Mouse (Mus musculus) lung, embryonic 16.5 days (tissue): ENCODE results near the gene Mvb12b. TPM values are rescaled to one million over a fixed set of nuclear protein-coding genes. Genes with fewer than 3 reads are reported as not detected.
A peak's percentile ranks its signal among the peaks of the same experiment; 100 is the strongest.

Experiments used
- ATAC-seq: fragments of 200-750 bp; cut with Nextera tagmentation; 2 replicates; pipeline ENCODE4 v1.8.0; 2017; ENCODE audit warnings: low read depth, mild to moderate bottlenecking, moderate library complexity
- H3K27ac ChIP-seq: fragments of 300-500 bp; sonication (generic); 2 replicates; pipeline ENCODE4 v1.5.1; 2014; ENCODE audit warnings: mild to moderate bottlenecking, control low read depth, low read length
- H3K27me3 ChIP-seq: fragments of 300-500 bp; sonication (generic); 2 replicates; pipeline ENCODE4 v1.6.1; 2014; ENCODE audit warnings: low read depth, low read length, mixed read lengths; ENCODE audit not compliant: control insufficient read depth, insufficient read depth
- H3K36me3 ChIP-seq: fragments of 300-500 bp; sonication (generic); 2 replicates; pipeline ENCODE4 v1.6.1; 2014; ENCODE audit warnings: low read length; ENCODE audit not compliant: control insufficient read depth, insufficient read depth
- H3K4me1 ChIP-seq: fragments of 300-500 bp; sonication (generic); replicated peaks from 2 replicates; pipeline ENCODE4 v1.6.1; 2014; ENCODE audit warnings: low read length, mixed read lengths; ENCODE audit not compliant: control insufficient read depth, insufficient read depth
- H3K4me2 ChIP-seq: fragments of 300-500 bp; sonication (generic); 2 replicates; pipeline ENCODE4 v1.6.1; 2014; ENCODE audit warnings: low read depth, low read length, control low read depth
- H3K4me3 ChIP-seq: fragments of 300-500 bp; sonication (generic); 2 replicates; pipeline ENCODE4 v1.5.1; 2014; ENCODE audit warnings: mild to moderate bottlenecking, low read length, control low read depth
- H3K9ac ChIP-seq: fragments of 300-500 bp; sonication (generic); 2 replicates; pipeline ENCODE4 v1.6.1; 2014; ENCODE audit warnings: low read length, control low read depth
- H3K9me3 ChIP-seq: fragments of 300-500 bp; sonication (generic); 2 replicates; pipeline ENCODE4 v1.6.1; 2016; ENCODE audit warnings: low read length; ENCODE audit not compliant: control insufficient read depth
- WGBS: fragments of 180-500 bp; shearing (Covaris S2); extraction: QIAGEN DNeasy Blood & Tissue Kit; methylation state at CpG from one replicate; pipeline ENCODE4 v1.1.7; 2014; 5-methylcytosine and 5-hydroxymethylcytosine counted together
- polyA plus RNA-seq: library from polyadenylated mRNA; unstranded; fragments of >200 nt; fragmentation: Nextera tagmentation; extraction: Ambion mirVana; gene quantifications from 2 replicates; pipeline ENCODE4 v1.2.1, GENCODE M21; 2015

Gene Mvb12b
- polyA plus RNA-seq, 1 experiment from 2014 or later: 21.6 TPM

DNA sequence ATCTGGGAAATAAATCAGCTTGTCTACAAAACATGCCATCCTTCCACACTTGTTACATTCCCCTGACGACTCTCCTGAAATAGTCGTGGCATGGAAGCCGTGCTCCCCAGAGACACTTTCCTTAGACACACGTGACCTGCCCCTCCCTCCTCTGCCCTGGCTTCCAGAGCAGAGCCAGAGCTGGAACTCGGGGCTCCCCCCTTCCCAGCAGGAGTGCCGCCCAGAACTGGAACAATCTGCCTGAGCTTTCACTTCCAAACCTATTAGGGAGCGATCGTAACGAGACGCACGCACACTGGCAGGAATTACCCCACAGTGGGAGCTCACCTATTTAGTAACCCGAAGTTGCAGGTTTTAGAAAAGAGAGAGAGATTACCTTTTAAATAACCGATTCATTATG, 86.0 kb downstream of the Mvb12b start:
- H3K4me3 ChIP-seq: no peak overlapping the region
- H3K27me3 ChIP-seq: no peaks in the 10 kb centered on the region
- peaks cover 11% of the 10 kb centered on the region for H3K4me1 ChIP-seq
- ATAC-seq: no peak
- no peaks in the 10 kb centered on the region for H3K36me3 ChIP-seq
- H3K27ac ChIP-seq: no peak overlapping the region
- H3K9ac ChIP-seq: no peak overlapping the region
- H3K4me2 ChIP-seq: no peak overlapping the region
- whole genome bisulfite sequencing: 70% methylated on average over 13 of the region's 13 CpGs
- H3K9me3 ChIP-seq: no peaks in the 10 kb centered on the region

DNA sequence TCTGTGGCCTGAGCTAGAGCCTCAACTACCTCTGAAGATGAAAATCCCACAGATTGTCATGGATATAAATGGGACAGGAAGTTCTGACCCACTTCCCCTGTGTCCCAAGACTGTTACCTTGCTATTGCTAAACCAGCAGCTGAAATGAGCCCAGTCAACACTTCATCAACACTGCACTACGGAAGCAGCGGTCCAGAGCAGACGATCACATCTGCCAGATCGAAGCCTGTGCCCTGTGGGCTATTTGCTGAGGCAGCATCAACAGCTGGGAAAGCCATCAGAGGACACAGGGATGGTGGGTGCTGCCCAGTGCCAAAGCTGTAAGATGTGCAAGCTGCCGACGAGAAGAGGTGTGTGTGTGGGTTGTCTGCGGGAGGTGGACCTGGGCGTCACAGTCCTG, 86.4 kb downstream of the Mvb12b start:
- Histone ChIP-seq H3K4me3 (no peak overlapping the region), H3K27ac (peak overlapping the region; percentile 23; the same call in 1 of the 2 replicates), H3K4me2 (no peak overlapping the region), H3K36me3 (no peaks in the 10 kb centered on the region), H3K27me3 (no peaks in the 10 kb centered on the region), H3K4me1 (peaks cover 11% of the 10 kb centered on the region), H3K9me3 (no peaks in the 10 kb centered on the region), H3K9ac (no peak overlapping the region)
- 60% methylated on average over 8 of the region's 8 CpGs for WGBS
- ATAC-seq: peak; percentile 29; the same call in 1 of the 2 replicates

DNA sequence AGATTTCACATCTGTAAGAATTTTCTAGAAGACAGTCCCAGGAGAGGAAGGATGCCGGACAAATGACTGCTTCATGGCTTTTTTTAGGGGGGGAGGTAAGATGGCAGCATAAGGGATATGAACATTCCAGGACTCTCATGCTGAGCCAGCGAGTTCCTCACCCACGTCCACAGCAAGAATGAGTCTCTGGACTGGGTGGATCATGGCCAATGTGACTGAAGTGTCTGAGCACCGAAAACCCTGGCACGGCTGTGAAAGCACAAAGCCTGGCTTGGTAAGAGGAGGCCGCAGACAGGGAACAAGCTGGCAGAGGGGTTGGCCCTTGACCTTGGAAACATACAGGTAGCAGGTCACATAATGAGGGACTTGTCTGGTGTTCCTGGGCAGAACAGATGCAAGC, 87.5 kb downstream of the Mvb12b start:
- Histone ChIP-seq H3K9ac (no peak overlapping the region), H3K36me3 (no peaks in the 10 kb centered on the region), H3K4me3 (no peak overlapping the region), H3K4me1 (peaks cover 11% of the 10 kb centered on the region), H3K27me3 (no peaks in the 10 kb centered on the region), H3K4me2 (no peak overlapping the region), H3K9me3 (no peaks in the 10 kb centered on the region), H3K27ac (peak overlapping the region; percentile 53; the same call in 1 of the 2 replicates)
- ATAC-seq: no peak
- 75% methylated on average over 6 of the region's 6 CpGs for WGBS

DNA sequence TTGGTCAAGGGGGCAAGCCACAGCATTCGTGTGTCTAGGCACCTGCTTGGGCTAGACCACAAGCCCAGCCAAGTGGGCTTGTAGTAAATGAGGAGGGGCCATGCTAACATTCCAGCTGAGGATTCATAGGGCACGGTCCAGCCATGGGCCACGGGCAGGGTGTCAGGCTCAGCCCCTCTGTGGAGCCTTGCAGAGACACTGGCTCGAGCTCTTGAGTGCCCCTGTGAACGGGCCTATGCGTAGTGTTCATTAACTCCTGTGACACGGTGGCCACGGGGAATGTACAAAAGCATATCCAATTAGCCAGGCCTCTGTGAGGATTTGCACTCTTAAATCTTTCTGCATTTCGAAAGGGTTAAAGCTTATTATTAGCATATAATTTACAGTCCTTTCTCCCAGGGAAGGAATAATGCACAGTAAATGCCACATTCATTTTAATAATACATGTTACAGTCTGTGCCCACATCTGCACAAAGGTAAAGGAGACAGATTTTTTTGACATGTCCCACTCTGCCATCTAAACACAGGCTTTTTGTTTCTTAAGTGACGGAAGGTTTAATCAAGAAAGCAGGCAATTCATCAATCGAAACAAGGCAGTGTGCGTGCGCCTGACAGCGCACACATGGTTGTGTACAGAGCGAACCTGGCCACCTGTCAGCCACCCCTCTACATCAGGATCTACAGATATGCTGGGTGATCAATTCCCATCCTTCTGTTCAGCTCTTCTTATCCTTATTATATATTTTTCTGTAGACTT, 91.9 kb downstream of the Mvb12b start:
- Histone ChIP-seq H3K36me3 (no peaks in the 10 kb centered on the region), H3K27ac (no peak overlapping the region), H3K4me2 (no peak overlapping the region), H3K4me3 (no peak overlapping the region), H3K4me1 (peaks cover under 1% of the 10 kb centered on the region), H3K27me3 (no peaks in the 10 kb centered on the region), H3K9ac (no peak overlapping the region), H3K9me3 (no peaks in the 10 kb centered on the region)
- ATAC-seq: no peak
- WGBS: 82% methylated on average over 15 of the region's 15 CpGs

DNA sequence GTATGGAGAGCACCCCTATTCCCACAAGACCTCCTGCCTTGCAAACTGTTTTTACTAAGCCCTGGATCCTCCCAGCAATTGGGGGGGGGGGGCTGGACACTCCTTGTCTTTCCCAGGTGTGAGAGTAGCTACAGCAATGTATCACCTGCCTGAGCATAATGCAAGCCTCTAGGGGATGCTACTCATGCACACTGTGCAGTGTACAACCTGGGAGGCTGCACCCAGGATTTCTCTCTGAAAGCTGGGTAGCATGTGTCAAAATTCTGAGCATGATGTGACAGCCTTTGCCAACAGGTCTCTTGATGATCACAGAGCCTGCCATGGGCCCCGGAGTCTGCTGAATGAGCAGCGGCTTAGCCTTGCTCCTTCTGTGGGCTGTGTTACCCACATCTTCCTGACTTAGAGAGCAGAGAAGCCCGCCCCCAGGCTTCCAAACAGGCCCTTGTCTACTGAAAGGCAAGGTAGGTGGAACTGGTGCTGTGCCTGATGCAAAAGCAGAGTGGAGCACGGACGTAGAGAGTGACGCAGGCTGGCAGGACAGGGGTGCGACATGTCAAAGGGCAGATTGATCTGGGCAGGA, 92.7 kb downstream of the Mvb12b start:
- H3K36me3 ChIP-seq: no peaks in the 10 kb centered on the region
- no peaks in the 10 kb centered on the region for H3K27me3 ChIP-seq
- no peak overlapping the region for H3K4me2 ChIP-seq
- no peak for ATAC-seq
- 92% methylated on average over 7 of the region's 7 CpGs for WGBS
- no peaks in the 10 kb centered on the region for H3K9me3 ChIP-seq
- no peak overlapping the region for H3K9ac ChIP-seq
- no peak overlapping the region for H3K4me3 ChIP-seq
- no peak overlapping the region for H3K27ac ChIP-seq
- no peaks in the 10 kb centered on the region; the same call in 1 of the 2 replicates for H3K4me1 ChIP-seq

DNA sequence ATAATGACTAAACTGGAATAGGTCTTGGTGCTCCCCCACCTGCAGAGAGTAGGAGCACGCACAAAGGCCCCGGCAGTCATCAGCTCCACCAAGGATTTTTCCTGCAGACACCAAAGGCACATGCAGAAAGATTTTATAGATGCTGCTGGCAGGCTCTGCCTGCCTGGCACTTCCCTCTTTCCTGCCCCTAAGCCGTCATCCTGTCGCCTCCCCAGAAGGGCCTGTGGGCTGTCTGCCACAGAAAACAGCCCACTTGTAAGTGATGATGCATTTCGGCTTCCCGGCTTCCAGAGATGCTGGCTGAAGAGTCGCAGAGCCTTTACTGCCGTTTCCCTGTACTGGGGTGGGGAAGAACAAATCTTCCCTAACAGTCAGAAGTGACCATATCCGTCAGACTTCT, 93.3 kb downstream of the Mvb12b start:
- no peak overlapping the region for H3K9ac ChIP-seq
- H3K4me1 ChIP-seq: no peaks in the 10 kb centered on the region
- no peaks in the 10 kb centered on the region for H3K9me3 ChIP-seq
- no peak overlapping the region for H3K27ac ChIP-seq
- no peaks in the 10 kb centered on the region for H3K36me3 ChIP-seq
- 65% methylated on average over 9 of the region's 9 CpGs for WGBS
- H3K4me3 ChIP-seq: no peak overlapping the region
- H3K4me2 ChIP-seq: no peak overlapping the region
- ATAC-seq: no peak
- no peaks in the 10 kb centered on the region for H3K27me3 ChIP-seq

DNA sequence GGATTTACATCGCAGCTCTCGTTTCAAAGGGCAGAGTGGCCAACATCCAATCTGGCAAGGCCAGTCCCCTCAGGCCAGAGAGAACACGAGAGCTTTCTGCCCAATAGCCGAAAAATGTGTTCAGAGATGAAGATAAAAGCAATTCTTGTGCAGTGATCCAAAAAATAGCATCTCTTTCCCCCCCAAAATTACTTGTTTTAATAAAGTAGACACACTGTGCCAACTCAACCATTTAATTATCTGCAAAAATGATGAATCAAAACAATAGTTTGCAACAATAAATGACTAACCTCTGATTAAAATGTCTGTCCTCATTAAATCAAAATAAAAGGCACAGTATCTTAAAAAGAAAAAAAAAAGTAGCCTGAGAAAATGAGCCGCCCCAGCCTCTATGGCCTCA, 97.4 kb downstream of the Mvb12b start:
- H3K27me3 ChIP-seq: no peaks in the 10 kb centered on the region
- H3K27ac ChIP-seq: no peak overlapping the region
- ATAC-seq: no peak
- no peaks in the 10 kb centered on the region for H3K9me3 ChIP-seq
- 78% methylated on average over 5 of the region's 5 CpGs for WGBS
- H3K9ac ChIP-seq: no peak overlapping the region
- H3K4me2 ChIP-seq: no peak overlapping the region
- no peaks in the 10 kb centered on the region for H3K36me3 ChIP-seq
- H3K4me3 ChIP-seq: no peak overlapping the region
- H3K4me1 ChIP-seq: no peaks in the 10 kb centered on the region

DNA sequence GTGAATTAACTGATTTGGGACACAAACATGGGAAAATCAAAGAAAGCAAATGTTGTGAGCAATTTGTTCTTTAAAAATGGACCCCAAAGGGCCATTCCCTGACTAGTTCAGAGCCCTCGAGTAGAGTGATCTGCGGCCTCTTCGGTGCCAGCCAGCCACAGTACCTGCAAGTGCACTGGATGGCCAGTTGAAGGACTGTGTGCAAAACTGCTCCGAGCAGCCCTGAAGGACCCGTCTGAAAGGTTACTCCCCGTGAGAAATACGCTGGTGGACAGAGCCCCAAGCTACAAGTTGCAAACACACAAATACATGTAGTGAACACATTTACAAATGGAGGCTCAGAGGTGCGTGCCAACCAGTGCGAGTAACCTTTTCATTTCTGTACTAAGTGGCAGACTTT, 98.0 kb downstream of the Mvb12b start:
- H3K4me1 ChIP-seq: no peaks in the 10 kb centered on the region
- no peaks in the 10 kb centered on the region for H3K27me3 ChIP-seq
- H3K4me2 ChIP-seq: no peak overlapping the region
- no peak overlapping the region for H3K27ac ChIP-seq
- H3K9me3 ChIP-seq: no peaks in the 10 kb centered on the region
- H3K4me3 ChIP-seq: no peak overlapping the region
- H3K9ac ChIP-seq: no peak overlapping the region
- H3K36me3 ChIP-seq: no peaks in the 10 kb centered on the region
- 49% methylated on average over 9 of the region's 9 CpGs for WGBS
- no peak; the same call in 1 of the 2 replicates for ATAC-seq

DNA sequence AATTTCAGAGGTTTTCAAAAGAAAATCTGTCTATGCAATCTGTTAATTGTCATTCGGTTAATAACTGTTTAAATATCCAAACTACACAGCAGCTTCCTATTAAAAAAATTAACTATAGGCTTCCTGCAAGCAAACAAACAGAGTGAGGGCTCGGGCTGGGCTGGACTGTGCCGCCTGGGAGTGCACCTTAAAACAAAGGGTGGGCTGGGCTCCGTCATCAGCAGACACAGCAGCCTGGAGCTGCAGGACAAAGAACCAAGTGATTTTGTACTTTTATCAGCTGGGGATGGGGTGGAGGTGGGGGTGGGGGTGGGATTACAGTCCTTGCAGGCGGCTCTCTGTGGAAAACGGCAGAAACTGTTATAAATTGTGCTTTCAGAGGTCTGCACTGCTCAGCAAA, 98.5 kb downstream of the Mvb12b start:
- WGBS: 40% methylated on average over 6 of the region's 6 CpGs
- no peaks in the 10 kb centered on the region for H3K9me3 ChIP-seq
- no peak overlapping the region for H3K9ac ChIP-seq
- no peak overlapping the region for H3K4me3 ChIP-seq
- H3K27ac ChIP-seq: no peak overlapping the region
- ATAC-seq: no peak
- H3K27me3 ChIP-seq: no peaks in the 10 kb centered on the region
- H3K4me1 ChIP-seq: no peaks in the 10 kb centered on the region
- no peak overlapping the region for H3K4me2 ChIP-seq
- H3K36me3 ChIP-seq: no peaks in the 10 kb centered on the region
